ENCODE assay signal across 9 mouse cellular contexts in the genomic region with DNA sequence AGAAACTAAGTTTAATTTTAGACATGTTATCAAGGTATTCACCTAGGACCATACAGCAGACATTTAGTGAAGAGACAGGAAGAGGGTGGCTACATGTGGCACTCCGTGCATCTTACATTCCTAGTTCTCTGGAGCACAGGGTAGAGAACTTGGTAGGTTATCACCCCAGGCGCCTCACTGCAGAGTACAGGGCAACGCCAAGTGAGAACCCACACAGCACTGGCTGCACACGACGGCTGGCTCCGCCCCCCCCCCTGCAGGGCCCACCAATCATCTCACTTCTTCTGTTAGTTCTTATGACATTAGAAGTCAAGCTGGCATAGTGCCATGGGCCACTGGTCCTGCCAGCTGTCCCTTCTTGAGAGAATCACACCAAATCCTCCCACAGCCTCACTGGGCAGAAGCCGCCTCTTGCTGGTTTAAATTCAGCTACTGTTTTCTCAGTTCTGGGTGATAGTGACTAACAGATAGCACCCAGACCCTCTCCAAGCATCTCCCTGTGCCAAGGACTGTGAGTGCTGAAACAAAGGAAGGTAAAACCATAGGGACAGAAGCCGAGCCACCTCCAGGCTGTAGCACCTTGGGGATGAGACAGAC.
A peak's percentile ranks its signal among the peaks of the same experiment; 100 is the strongest.
DNase-seq lines count a peak whose midpoint lies in the region; ATAC-seq lines count a peak whose summit lies in the region.
"Had no signal": no experiment of that assay in that cellular context is flagged by ENCODE, and none has a peak within 500 bp of the region (broad histone marks: within the 10 kb centered on the region; RNA-seq: fewer than 3 reads in every experiment).

No protein-coding gene starts in this region.

- H3K9ac ChIP-seq in heart, embryonic 14.5 days (ENCODE audit: low read length) = no peak overlapping the region
- no peak overlapping the region for H3K9ac ChIP-seq in neural tube, embryonic 13.5 days
- H3K9ac ChIP-seq in neural tube, embryonic 15.5 days (replicated peaks) = no peak overlapping the region
- H3K9ac ChIP-seq in stomach, embryonic 16.5 days (ENCODE audit: low read length) = no peak overlapping the region
- H3K9ac ChIP-seq in midbrain, embryonic 15.5 days = no peak overlapping the region

- intact Hi-C loops in heart, postnatal 36 days (cut with DNase I) = loop anchor here (5.0 kb wide), 2 partner anchors 52 to 98 kb away; no protein-coding TSS in a partner anchor

- H3K4me2 ChIP-seq in heart, embryonic 14.5 days (ENCODE audit: low read length) = no peak overlapping the region
- no peak overlapping the region for H3K4me2 ChIP-seq in neural tube, embryonic 13.5 days
- no peak overlapping the region for H3K4me2 ChIP-seq in neural tube, embryonic 15.5 days
- H3K4me2 ChIP-seq in stomach, embryonic 16.5 days (ENCODE audit: low read depth, low read length) = no peak overlapping the region
- no peak overlapping the region for H3K4me2 ChIP-seq in midbrain, embryonic 15.5 days

- no peaks in the 10 kb centered on the region for H3K36me3 ChIP-seq in heart, embryonic 14.5 days (ENCODE audit: control insufficient read depth, insufficient read depth, low read length)
- H3K36me3 ChIP-seq in neural tube, embryonic 13.5 days = no peaks in the 10 kb centered on the region
- H3K36me3 ChIP-seq in neural tube, embryonic 15.5 days = no peaks in the 10 kb centered on the region
- H3K36me3 ChIP-seq in stomach, embryonic 16.5 days (ENCODE audit: control insufficient read depth, insufficient read depth, low read length) = no peaks in the 10 kb centered on the region
- H3K36me3 ChIP-seq in midbrain, embryonic 15.5 days (replicated peaks) = no peaks in the 10 kb centered on the region

- 72% methylated on average over 8 of the region's 8 CpGs for WGBS in heart, embryonic 14.5 days
- 63% methylated on average over 8 of the region's 8 CpGs for WGBS in neural tube, embryonic 13.5 days
- 72% methylated on average over 8 of the region's 8 CpGs for WGBS in neural tube, embryonic 15.5 days
- WGBS in stomach, embryonic 16.5 days = 80% methylated on average over 8 of the region's 8 CpGs
- WGBS in midbrain, embryonic 15.5 days = 79% methylated on average over 8 of the region's 8 CpGs

- no peaks in the 10 kb centered on the region for H3K27me3 ChIP-seq in heart, embryonic 14.5 days (ENCODE audit: control insufficient read depth, insufficient read depth, low read length)
- no peaks in the 10 kb centered on the region for H3K27me3 ChIP-seq in neural tube, embryonic 13.5 days
- no peaks in the 10 kb centered on the region for H3K27me3 ChIP-seq in neural tube, embryonic 15.5 days (replicated peaks)
- no peaks in the 10 kb centered on the region for H3K27me3 ChIP-seq in stomach, embryonic 16.5 days (ENCODE audit: control insufficient read depth, insufficient read depth, low read length)
- no peaks in the 10 kb centered on the region for H3K27me3 ChIP-seq in midbrain, embryonic 15.5 days (replicated peaks)

- H3K9me3 ChIP-seq in heart, embryonic 14.5 days (ENCODE audit: control insufficient read depth, low read length) = no peaks in the 10 kb centered on the region
- no peaks in the 10 kb centered on the region for H3K9me3 ChIP-seq in neural tube, embryonic 13.5 days
- no peaks in the 10 kb centered on the region for H3K9me3 ChIP-seq in neural tube, embryonic 15.5 days (replicated peaks)
- H3K9me3 ChIP-seq in stomach, embryonic 16.5 days (replicated peaks; ENCODE audit: control insufficient read depth, low read length) = no peaks in the 10 kb centered on the region
- H3K9me3 ChIP-seq in midbrain, embryonic 15.5 days = no peaks in the 10 kb centered on the region

- no peak overlapping the region for H3K4me3 ChIP-seq in heart, embryonic 14.5 days (ENCODE audit: control insufficient read depth in 1 of 2, insufficient read depth in 1 of 2, low read depth in 1 of 2, low read length in 2 of 2)
- H3K4me3 ChIP-seq in neural tube, embryonic 13.5 days = no peak overlapping the region
- H3K4me3 ChIP-seq in neural tube, embryonic 15.5 days (replicated peaks) = no peak overlapping the region
- no peak overlapping the region for H3K4me3 ChIP-seq in stomach, embryonic 16.5 days (replicated peaks; ENCODE audit: low read length)
- no peak overlapping the region for H3K4me3 ChIP-seq in midbrain, embryonic 15.5 days

- H3K4me1 ChIP-seq in heart, embryonic 14.5 days (ENCODE audit: control insufficient read depth in 2 of 2, insufficient read depth in 2 of 2, low read length in 2 of 2) = peaks cover 25 to 36% of the 10 kb centered on the region in 2 experiments
- H3K4me1 ChIP-seq in neural tube, embryonic 13.5 days (replicated peaks) = peaks cover 61% of the 10 kb centered on the region
- peaks cover 32% of the 10 kb centered on the region for H3K4me1 ChIP-seq in neural tube, embryonic 15.5 days
- H3K4me1 ChIP-seq in stomach, embryonic 16.5 days (ENCODE audit: control insufficient read depth, insufficient read depth, low read length) = peaks cover 18% of the 10 kb centered on the region
- peaks cover 22% of the 10 kb centered on the region for H3K4me1 ChIP-seq in midbrain, embryonic 15.5 days

- DNase-seq in heart, postnatal 36 days = no peak
- DNase-seq in left cerebral cortex, adult 18-20 months (ENCODE audit: low spot score in 2 of 2) = peak; percentile 77
- no peak for DNase-seq in adrenal gland, adult 2 months
- DNase-seq: cerebellum, adult 8-10 months had no signal

- ATAC-seq in heart, embryonic 14.5 days (ENCODE audit: insufficient number of reproducible peaks, insufficient read depth, low FRiP score, low read depth) = no peak
- peak; percentile 25 for ATAC-seq in neural tube, embryonic 13.5 days (ENCODE audit: low read depth)
- ATAC-seq in neural tube, embryonic 15.5 days (ENCODE audit: low FRiP score) = no peak; the same call in 1 of the 2 replicates
- ATAC-seq in stomach, embryonic 16.5 days (ENCODE audit: insufficient read depth, low FRiP score) = no peak
- ATAC-seq in midbrain, embryonic 15.5 days (replicated peaks) = no peak; the same call in 1 of the 2 replicates

- H3K27ac ChIP-seq in heart, embryonic 14.5 days (replicated peaks in 1 of 2; ENCODE audit: control insufficient read depth in 1 of 2, insufficient read depth in 1 of 2, low read depth in 2 of 2, low read length in 2 of 2) = peak overlapping the region; percentile 49 to 84
- H3K27ac ChIP-seq in neural tube, embryonic 13.5 days (replicated peaks) = peak overlapping the region; percentile 81
- no peak overlapping the region for H3K27ac ChIP-seq in neural tube, embryonic 15.5 days (replicated peaks)
- peak overlapping the region; percentile 84 for H3K27ac ChIP-seq in stomach, embryonic 16.5 days (ENCODE audit: low read length)
- no peak overlapping the region for H3K27ac ChIP-seq in midbrain, embryonic 15.5 days

Comparison
In these comparisons a context has a peak if more than half of its experiments do, and no peak if none do; other contexts are left out.
1. H3K27ac ChIP-seq: peak in heart, embryonic 14.5 days (2 of 2), neural tube, embryonic 13.5 days (single experiment) and stomach, embryonic 16.5 days (single experiment); none in neural tube, embryonic 15.5 days (single experiment) and midbrain, embryonic 15.5 days (single experiment).
2. DNase-seq: peak in left cerebral cortex, adult 18-20 months (2 of 2); none in heart, postnatal 36 days (0 of 2) and adrenal gland, adult 2 months (single experiment).